Mouse (Mus musculus) cerebellum, postnatal 25 days (tissue): ENCODE measurements around the gene Btbd9.

Experiments used
- DNase-seq, 2 experiments: peaks; one replicate each; pipeline ENCODE4 v3.0.0; 2021; ENCODE audit warnings: mixed read lengths in 2 of 2

Gene Btbd9

GRCm38 (mm10) chr17:30474561-30474960 lies 101.7 kb downstream of the Btbd9 start:
- no peak for DNase-seq

- no peak for DNase-seq
These were observed 103.5 kb downstream of the Btbd9 start for GRCm38 (mm10) chr17:30472776-30473175.

- DNase-seq: no peak
These were observed 104.8 kb downstream of the Btbd9 start for GRCm38 (mm10) chr17:30471512-30471911.

- peak; percentile 42 to 57 for DNase-seq
These were observed 105.5 kb downstream of the Btbd9 start for GRCm38 (mm10) chr17:30470790-30471189.

- DNase-seq: no peak
These were observed 106.0 kb downstream of the Btbd9 start for GRCm38 (mm10) chr17:30470286-30470685.

DNA sequence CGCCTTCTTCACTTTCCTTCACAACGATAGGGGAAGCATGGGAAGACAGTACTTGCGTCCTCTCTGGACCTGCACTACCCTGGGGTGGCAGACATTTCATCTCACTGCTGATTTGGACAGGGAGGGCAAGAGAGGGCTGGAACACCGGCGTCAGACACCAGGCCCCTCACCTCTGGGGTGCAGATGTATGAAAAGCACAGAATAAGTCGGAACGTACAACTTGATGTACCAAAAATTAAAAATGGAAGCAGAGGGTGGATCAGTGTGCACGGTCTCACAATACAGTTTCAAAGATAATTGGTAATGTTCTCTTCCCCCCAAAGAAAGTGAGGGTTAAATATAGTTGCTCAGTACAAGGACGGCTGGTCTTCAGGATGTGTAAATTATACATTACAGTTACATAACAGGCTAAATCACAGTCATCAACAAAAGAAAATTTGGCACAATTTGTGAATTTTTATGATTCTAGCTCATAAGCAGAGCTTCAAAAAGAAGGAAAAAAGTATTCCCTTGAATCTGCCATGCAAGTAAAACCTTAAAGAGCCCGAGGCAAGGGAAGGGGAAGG lies 106.7 kb downstream of the Btbd9 start:
- DNase-seq: no peak

- no peak for DNase-seq
These were observed 107.9 kb downstream of the Btbd9 start for GRCm38 (mm10) chr17:30468368-30468767.

DNA sequence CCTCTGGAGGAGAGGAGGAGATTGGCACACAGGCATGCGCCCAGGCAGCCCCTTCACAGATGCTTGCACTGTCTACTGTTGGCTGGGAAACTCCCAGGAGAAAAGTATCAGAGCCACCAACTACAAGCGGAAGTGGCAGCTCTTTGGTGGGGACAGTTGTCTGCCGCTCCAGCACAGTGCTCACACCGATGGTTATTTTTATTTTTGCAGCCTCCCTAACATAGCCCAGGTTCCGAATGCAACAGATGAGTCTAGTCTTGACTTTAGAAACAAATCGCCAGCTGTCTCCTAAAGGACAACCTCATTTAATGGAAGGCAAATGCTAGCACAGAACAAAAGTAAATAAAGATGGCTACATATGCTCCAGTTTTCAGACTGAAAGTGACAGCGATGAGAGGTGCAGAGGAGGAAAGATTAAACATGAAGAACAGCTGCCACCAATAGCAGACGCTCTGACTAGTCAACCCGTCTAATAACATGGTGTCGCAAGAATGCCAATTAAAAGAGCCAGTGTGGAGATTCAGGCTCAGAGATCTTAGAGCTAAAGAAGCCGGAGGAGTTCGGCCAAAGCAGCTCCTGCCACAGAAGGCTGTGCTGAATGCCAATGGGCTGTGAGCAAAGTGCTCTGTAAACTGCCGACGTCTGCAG lies 108.6 kb downstream of the Btbd9 start:
- peak in 1 of 2 experiments; percentile 51 for DNase-seq

- DNase-seq: no peak
These were observed 111.1 kb downstream of the Btbd9 start for GRCm38 (mm10) chr17:30465060-30465762.

DNA sequence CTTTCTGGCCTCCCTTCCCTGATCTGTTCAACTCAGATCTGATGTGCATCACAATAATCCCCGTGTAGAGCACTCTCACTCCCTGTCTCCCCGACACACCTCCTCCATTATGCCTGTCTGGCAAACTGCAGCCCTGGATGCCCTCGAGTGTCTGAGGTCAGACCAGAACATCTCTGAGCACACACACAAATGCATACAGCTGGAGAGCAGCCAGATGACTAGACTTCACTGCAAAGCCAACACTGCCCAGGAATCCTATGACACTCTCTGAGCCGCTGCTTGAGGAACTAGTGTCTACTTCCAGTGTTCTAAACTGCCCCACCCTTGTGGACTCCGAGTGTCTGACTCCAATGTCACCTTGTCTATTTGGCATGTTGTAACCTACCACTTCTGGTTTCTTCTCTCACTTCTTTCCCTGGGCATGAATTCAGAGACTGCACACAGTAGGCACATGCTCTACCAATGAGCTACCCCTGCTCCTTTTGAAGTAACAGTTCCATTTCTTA lies 112.0 kb downstream of the Btbd9 start:
- no peak for DNase-seq

- no peak for DNase-seq
These were observed 115.5 kb downstream of the Btbd9 start for GRCm38 (mm10) chr17:30460727-30461349.

- no peak for DNase-seq
These were observed 116.6 kb downstream of the Btbd9 start for GRCm38 (mm10) chr17:30459706-30460105.

- DNase-seq: no peak
These were observed 117.4 kb downstream of the Btbd9 start for GRCm38 (mm10) chr17:30458926-30459325.

GRCm38 (mm10) chr17:30458301-30458700 lies 118.0 kb downstream of the Btbd9 start:
- DNase-seq: no peak

DNA sequence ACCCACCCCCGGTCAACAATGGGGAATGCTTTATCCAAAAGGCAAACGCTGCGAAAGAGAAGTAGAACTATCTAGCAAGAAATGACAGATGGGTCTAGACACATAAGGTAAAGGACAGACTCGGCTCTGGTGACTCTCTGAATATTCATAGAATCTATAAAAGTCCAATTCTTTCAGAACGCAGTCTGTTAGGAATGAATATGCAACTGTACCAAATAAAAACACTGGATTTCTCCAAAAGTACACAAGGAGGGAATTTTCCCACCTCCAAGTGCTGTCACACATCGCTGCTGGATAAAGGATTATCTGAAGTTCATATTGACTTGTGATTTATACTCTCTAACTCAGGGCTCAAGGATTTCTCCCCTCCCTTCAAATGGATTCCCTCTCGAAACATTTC lies 118.8 kb downstream of the Btbd9 start:
- no peak for DNase-seq

DNA sequence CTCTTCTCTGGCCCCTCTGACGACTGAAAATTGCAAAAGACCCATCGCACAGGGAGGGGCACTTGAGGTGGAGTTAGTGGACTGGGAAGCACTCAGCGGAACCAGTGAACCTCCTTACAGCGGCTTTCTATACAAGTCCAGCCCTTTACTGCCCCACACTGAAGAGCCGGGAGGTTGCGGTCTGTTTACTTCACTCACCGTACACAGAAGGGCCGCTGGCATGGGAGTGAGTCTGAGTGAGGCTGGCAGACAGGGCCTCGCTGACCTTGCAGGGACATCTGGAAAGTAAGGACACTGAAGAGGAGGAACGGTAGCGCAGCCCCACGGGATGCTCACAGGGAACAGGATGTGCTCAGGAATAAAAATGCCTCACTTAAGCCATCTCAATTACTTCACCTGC lies 120.0 kb downstream of the Btbd9 start:
- DNase-seq: no peak

DNA sequence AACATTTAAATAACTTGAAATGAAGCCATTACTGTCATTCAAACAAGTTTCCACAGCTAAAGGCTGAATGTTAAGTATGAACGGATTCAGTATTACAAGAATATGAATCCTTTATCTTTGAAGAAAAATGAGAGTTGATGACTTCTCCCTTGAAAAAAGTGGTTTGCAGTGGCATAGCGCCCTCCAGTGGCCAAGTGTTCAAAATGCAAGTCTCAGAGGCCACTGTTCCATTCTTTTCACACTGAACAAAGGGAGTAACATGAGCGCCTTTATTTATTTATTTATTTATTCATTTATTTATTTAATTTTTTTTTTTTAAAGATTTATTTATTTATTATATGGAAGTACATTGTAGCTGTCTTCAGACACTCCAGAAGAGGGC lies 121.4 kb downstream of the Btbd9 start:
- peak; percentile 86 for DNase-seq

- DNase-seq: no peak
These were observed 122.0 kb downstream of the Btbd9 start for GRCm38 (mm10) chr17:30454155-30454861.

DNA sequence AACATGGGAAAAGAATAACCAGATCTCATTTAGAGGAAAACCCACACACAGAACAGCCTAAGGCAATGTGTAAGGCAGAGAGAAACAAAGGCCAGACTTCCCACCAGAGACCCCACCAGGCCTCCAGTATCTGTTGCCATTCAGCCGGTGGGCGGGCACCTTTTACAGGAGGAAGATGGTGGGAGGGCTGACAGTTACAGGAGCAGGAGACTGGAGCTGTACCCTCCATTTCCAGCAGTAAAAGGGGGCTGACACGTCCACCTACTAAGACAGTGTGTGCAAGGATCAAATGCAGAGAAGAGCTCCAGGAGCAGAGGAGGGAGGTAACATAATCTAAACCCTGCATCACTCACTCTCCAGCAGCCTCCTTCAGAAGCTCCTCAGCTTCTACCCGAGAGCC lies 123.0 kb downstream of the Btbd9 start:
- no peak for DNase-seq

DNA sequence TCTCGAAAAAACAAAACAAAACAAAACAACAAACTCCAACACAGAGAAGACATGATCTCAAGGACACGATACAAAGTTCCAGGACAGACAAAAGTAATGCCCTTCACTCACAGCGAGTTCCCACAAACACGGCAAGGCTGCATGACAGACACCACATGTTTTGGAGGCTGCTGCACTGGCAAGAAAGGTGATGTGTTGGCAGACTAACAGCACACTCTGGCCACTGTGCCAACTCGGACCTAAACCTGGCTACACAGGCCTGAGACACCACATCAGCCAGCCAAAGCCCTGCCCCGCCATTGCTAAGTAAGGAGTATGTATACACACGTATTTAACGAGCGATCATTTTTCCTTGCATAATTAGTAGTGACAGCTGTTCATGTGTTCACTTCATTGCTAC lies 123.9 kb downstream of the Btbd9 start:
- no peak for DNase-seq

DNA sequence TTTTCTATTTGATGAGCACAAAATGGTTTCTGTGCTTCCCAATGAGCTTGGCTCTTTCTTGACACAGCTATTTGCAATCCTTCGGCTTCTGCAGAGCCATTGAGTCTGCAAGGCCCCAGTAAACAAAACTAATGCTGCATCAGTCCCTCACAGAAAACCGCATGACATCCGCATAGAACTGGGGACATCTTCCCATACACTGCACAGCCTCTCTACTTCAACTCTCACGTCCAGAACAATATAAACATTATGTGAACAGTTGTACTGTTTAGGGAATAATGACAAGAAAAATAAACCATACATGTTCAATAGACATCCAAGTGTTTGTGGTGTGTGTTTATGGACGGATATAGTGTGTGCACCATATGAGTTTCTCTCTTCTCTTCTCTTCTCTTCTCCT lies 127.7 kb downstream of the Btbd9 start:
- DNase-seq: no peak

- no peak for DNase-seq
These were observed 130.4 kb downstream of the Btbd9 start for GRCm38 (mm10) chr17:30445805-30446441.

DNA sequence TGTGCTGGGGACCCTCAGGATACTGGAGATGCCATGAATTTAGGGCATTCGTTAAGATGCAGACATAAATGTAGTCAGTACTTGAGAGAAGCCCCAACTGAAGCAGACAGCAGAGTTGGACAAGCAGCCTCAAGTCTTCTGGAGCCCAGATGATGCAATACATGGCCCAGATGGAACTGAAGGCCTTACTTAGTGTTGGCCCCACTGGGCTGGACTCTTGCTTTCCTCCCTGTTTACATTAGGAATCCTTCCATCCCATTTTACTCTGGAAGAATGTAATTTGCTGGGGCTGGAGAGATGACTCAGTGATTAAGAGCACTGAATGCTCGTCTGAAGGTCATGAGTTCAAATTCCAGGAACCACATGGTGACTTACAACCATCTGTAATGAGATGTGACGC lies 136.6 kb downstream of the Btbd9 start:
- no peak for DNase-seq
